Mouse (Mus musculus) myocyte (in vitro differentiated cells): ENCODE data around the gene Slc35e2.

Experiments used
- MAX ChIP-seq: IDR thresholded peaks from one replicate; pipeline ENCODE4 v1.6.1; 2011; ENCODE audit warnings: low read depth, mild to moderate bottlenecking, control low read depth
- MYOG ChIP-seq, 3 experiments: IDR thresholded peaks; one replicate each; pipeline ENCODE4 v1.6.1; 2011; ENCODE audit warnings: control low read depth in 2 of 3, low read depth in 2 of 3, mild to moderate bottlenecking in 2 of 3; ENCODE audit not compliant: insufficient read length in 2 of 3, control insufficient read depth in 1 of 3, insufficient read depth in 1 of 3

DNA sequence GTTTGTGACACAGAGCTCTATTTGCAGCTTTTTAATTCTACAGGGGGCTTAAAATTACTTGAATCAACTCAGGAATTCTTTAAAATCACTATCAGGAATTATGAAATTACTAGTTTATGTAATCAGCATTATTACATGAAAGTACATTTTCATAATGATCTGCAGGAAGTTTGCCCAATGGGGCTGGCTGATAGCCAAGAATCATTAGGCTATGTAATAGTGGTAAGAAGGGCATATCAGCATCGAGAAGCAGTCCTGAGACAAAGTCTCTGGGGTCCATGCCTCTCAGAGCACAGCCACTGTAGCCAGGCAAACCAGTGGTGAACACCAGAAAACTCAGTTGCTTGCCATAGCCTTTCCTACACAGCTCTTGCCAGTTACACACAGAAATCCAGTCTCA lies 7.4 kb upstream of the Slc35e2 start:
- no peak for TF ChIP-seq MYOG (IDR thresholded peaks at IDR 0.05; ENCODE audit: control insufficient read depth in 1 of 3, insufficient read depth in 1 of 3, insufficient read length in 2 of 3, low read depth in 2 of 3)
- no peak for TF ChIP-seq MAX
